Mouse (Mus musculus): ENCODE results near the gene Sirt6. TPM values are rescaled to one million over a fixed set of nuclear protein-coding genes. Genes with fewer than 3 reads are reported as not detected.

The Sirt6 gene
- polyA plus RNA-seq, 1 experiment, result 19.7 TPM

DNA sequence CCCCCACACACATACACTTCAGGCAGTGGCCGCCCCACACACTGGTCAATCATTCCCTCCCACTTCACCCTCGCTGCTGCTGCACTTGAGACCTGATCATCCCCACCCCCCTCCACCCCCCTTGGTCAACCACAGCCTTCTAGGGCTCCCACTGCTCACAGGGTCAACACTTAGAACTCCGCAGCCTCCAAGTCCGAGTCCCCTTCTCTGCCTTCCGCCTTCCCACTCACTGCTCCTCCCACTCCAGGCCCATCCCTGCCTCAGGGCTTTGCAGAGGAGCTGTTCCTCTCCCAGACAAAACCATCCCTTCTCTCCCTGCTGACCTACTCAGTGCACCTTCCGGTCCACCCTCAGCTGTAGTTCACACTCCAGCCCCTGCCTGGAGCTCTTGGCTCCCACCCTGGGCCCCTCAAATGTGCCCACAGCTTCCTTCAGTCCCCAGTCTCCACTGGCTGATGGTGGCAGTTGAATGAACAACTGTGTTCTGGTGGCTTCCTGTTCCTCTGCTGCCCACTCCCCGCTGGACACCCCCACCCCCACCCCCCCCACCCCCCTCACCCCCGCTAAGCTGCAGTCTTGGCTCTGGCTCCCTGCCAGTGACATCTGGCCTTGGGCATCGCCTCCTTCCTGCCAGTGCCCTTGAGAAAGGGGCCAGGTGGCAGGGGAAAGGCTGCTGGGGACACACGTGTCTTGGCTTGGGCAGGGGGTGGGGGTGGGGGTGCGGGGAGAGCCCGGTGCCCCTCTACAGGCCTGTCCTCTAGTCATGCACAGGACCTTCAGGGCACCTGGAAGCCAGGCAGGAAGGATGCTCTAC is 30.3 kb downstream of the Sirt6 start:
- DNase-seq (ENCODE audit: low read depth, low spot score), result no peak
- WGBS, result 9% methylated on average over 11 of the region's 12 CpGs

DNA sequence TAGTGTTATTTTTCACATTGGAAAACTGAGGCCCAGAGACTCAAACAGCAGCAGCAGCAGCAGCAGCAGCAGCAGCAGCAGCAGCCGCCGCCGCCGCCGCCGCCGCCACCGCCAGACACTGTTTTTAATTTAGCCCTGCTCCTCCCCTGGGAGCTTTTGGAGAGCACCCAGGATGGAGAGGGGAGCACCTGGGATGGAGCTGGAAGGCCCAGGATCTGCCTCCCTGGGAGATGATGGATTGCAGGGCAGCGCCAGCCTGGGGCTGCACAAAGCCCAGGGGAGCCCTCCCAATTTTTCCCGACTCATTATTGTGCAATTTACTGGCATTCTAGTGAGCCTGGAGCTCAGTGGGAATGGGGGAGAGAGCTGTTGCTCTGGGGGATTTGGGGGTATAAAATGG is 31.0 kb downstream of the Sirt6 start:
- no peak for DNase-seq (ENCODE audit: low read depth, low spot score)
- 44% methylated on average over 10 of the region's 10 CpGs for WGBS

DNA sequence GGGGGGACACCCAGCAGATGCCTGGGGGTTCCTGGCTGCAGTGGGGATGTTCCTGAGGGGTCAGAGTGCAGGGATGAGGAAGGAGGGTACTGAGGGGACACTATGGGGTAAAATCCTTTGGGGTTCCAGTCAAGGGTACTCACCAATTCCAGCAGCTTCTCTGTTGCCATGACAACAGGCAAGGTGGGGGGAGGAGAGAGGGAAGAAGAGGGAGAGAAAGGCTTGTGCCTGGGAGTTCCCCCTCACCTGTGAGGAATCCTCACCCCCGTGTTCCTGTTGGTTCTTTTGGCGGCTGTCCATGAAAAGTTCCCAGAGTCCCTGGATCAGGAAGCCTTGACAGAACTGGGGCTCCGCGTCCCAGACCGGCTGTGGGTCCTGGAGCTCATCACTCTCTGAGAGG is 32.0 kb downstream of the Sirt6 start:
- 62% methylated on average over 5 of the region's 5 CpGs for WGBS
- no peak for DNase-seq (ENCODE audit: low read depth, low spot score)

DNA sequence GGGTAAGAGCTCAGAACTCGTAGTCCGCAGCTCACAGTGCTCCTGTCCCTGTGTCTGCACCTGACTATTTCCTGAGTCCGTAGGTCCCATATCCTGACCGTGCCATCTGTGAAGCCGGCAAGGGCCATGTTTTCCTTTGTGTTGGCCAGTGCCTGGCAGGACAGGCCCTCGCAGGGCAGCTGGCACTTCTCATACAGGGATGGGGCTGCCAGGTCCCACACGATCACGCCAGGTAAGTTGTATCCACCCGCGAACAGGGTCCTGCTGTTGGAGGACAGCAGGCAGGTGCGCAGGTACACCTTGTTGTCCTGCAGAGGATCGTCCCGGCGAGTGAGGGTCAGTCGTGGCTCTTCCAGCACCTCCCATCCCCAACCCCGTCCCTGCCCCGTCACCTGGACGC is 33.7 kb downstream of the Sirt6 start:
- WGBS, result 74% methylated on average over 18 of the region's 18 CpGs
- DNase-seq (ENCODE audit: low read depth, low spot score), result no peak

DNA sequence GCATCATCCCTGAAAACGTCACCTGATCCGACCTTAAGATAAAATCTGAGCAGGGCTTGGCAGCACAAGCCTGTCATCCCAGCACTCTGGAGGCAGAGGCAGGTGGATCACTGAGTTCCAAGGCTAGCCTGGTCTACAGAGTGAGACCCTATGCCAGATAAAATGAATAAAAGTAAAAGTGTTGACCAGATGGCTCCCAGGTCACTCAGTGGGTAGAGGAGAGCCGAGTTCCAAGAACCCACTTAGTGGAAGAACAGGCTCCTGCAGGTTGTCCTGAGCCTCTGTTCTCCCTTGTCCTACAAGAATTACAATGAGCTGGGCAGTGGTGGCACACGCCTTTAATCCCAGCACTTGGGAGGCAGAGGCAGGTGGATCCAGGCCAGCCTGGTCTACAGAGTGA is 34.4 kb downstream of the Sirt6 start:
- DNase-seq (ENCODE audit: low read depth, low spot score), result no peak
- whole genome bisulfite sequencing, result 71% methylated on average over 4 of the region's 4 CpGs

DNA sequence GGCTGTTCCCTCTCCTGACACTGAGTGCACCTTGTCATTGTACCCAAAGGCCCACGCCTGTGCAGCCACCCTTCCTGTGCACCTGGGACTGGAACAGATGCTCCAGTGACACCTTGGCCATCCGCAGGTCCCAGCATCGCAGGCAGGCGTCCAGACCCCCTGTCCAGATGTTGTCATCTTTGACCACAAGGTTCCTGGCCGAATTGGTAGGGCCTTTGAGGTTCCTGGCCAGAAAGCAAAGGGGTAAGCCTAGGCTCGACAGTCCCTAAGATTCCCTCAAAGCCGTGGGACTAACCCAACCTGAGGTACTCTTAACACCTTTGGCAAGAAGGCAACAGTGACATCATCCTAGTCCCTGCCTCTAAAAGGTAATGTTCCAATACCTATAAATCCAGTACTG is 35.0 kb downstream of the Sirt6 start:
- no peak for DNase-seq (ENCODE audit: low read depth, low spot score)
- 77% methylated on average over 7 of the region's 7 CpGs for WGBS

DNA sequence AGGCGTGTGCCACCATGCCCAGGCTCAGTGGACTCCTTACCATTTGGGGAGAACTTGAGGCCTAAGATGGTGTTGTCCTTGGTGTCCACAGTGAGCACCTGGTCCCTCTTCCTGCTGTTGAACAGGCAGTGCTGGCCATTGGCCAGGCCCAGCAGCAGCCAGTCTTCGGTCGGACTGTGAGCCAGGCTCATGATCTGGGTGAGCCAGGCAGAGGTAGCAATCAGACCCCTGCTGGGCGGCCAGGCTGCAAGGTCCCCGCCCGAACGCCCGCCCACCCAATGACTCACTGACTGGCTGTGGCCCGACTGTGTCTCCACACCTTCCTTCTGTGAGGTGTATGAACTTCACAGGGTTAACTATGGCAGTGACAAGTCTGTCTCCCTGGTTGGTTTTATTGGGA is 35.8 kb downstream of the Sirt6 start:
- WGBS, result 48% methylated on average over 9 of the region's 9 CpGs
- no peak for DNase-seq (ENCODE audit: low read depth, low spot score)

DNA sequence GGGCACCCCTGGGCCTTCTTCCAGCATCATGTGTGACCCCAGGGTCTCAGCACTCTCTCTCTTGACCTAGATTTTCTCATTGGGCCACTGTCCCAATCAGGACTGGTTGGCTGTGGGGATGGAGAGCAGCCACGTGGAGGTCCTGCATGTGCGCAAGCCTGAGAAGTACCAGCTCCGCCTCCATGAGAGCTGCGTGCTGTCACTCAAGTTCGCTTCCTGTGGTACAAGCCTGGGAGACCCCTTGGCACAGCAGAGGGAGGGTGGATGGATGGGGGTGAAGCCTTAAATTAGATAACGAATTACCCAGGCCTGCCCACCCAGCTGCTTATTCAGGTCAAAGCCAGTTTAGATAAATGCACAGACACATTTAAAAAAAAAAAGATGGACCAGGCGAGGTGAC is 38.9 kb downstream of the Sirt6 start:
- no peak for DNase-seq (ENCODE audit: low read depth, low spot score)
- 87% methylated on average over 7 of the region's 7 CpGs for WGBS

DNA sequence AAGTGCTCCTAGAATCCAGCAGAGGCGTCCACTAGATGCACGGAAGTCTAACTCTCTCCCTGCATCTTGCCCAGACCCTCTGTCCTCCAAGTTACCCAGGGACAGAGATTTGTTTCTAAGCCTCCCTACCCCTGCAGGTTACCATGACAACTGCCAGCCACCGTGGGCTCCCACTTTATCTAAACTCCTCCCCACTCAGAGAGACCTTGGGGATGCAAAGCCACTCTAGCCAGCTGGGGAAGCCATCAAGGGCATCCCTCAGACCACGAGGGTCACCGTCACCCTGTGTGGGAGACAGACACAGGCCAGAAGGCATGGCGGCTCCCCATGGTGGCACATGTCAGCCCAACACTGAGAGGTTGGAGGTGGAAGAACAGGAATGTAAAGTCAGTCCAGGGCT is 44.2 kb downstream of the Sirt6 start:
- 73% methylated on average over 6 of the region's 6 CpGs for WGBS
- DNase-seq (ENCODE audit: low read depth, low spot score), result no peak

DNA sequence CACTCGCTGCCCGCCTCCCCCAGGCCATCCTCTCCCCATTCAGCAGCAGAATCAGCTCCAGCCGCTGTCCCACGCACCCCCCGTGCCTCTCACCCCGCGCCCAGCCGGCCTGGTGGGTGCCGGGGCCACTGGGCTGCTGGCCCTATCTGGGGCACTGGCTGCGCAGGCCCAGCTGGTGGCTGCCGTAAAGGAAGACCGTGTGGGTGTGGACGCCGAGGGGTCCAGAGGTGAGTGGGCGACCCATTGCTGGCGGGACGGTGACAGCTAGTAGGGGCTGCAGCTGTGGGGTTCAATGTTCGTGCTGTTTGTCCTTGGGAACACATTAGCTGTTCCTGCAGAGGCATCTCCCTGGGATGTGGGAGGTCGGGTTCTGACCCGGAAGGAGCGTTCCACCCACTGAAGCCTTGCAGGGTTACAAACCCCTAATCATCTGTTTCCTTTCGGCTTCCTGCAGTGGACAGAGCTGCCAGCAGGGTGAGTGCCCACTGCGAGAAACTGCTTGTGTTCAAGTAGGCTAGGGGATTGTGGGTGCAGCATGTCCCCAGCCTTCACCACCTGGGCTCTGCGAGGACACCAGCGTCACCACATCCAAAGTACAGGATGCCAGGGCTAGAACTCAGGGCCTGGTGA is 47.0 kb downstream of the Sirt6 start:
- WGBS, result 70% methylated on average over 25 of the region's 25 CpGs

DNA sequence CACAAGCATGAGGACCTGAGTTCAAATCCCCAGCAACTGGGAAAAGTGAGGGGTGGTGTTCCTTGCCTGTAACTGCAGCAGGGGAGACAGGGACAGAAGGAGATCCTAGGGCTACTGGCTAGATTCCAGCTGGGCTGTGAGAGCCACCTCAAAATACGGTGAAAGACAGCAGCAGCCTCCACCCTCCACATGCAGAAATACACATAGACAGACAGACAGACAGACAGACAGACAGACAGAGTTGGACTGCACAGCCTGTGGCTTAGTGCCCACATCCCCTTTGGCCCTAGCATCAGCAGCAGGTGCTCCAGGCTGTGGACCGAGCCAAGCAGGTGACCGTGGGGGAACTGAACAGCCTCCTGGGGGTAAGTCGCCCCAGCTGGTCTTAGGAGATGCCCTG is 47.6 kb downstream of the Sirt6 start:
- 64% methylated on average over 4 of the region's 4 CpGs for WGBS
- DNase-seq (ENCODE audit: low read depth, low spot score), result no peak

More for the DNA sequence above, 47.0 kb downstream of the Sirt6 start:
- no peak for DNase-seq (ENCODE audit: low read depth, low spot score)

DNA sequence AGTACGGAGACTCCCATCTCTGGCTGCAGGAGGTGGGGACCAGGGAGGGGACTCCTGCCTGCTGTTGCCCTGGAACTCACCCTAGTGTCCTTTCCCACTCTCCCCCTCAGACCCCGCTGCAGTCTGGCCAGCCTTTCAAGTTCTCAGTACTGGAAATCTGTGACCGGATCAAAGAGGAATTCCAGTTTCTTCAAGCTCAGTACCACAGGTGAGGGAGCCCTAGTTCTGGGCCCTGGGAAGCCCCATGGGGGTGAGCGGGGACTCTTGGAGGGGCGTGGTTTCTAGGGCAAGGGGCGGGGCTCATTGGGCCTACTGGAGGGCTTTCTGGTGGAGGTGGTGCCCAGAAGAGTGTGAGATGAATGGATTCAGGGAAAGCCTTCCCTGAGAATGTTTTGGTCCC is 51.9 kb downstream of the Sirt6 start:
- no peak for DNase-seq (ENCODE audit: low read depth, low spot score)
- WGBS, result 15% methylated on average over 6 of the region's 6 CpGs

DNA sequence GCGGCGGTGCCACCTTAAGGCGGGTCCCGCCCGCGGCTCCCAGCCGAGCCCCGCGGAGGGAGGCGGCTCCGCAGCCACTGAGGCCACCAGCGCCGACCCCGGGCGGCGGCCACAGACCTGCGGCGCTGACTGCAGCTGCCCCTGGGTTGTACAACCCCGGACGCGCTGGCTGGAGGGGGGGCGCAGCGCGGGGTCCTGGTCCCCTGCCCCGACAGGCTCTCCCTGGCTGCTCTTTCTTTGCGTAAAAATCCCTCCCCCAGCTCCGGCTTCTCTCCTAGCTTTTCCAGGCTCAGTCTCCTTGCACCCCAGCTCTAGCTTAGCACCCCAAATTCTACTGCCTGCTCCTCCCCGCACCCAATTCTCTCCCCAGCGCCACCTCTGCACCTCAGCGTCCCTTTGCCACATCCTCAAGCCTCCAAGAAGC is 52.4 kb downstream of the Sirt6 start:
- WGBS, result 2% methylated on average over 29 of the region's 30 CpGs
- DNase-seq (ENCODE audit: low read depth, low spot score), result no peak

DNA sequence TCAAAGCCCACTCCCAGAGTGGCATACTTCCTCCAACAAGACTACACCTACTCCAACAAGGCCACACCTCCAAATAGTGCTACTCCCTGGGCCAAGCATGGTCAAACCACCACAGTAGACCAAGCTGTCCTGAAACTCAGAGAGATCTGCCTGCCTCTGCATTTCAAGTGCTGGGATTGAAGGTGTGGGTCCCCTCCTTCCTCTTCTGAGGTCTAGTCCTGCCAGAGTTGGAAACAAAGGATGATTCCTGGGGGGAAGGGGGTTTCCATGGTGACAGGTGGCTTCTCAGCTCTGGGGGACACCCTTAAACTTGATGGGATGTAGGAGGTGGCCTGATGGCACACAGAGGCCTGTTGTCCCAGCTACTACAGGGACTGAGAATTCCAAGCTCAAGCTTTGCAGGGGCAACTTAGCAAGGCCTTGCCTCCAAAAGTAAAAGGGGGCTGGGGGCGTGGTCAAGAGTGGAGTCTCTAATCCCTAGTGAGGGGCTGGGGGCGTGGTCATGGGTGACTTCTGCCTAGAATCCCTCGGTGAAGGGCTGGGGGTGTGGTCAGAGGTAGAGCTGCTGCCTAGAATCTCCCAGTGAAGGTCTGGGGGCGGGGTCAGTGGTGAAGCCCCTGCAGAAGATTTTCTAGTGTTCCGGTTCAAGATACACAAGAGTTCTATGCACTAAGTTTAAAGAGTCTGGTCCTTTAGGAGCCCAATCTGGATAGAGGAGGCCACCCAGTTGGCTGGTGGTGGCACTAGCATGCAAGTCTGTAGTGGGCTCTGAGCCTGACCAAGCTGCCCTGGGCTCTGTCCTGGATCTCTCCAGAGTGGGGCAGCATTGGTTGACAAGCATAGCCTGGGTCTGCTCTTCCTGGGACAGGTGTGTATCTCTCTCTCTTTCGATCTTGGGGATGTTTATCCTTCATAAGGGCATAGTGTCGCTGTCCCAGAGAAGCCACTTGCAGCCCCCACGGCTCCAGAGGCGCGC is 53.2 kb downstream of the Sirt6 start, which contains the start of gene Tle2:
Tle2 (plus strand) TSS at position 481 of the 976 bp plus-strand sequence.
- DNase-seq (ENCODE audit: low read depth, low spot score), result no peak
- WGBS, result 36% methylated on average over 10 of the region's 10 CpGs

DNA sequence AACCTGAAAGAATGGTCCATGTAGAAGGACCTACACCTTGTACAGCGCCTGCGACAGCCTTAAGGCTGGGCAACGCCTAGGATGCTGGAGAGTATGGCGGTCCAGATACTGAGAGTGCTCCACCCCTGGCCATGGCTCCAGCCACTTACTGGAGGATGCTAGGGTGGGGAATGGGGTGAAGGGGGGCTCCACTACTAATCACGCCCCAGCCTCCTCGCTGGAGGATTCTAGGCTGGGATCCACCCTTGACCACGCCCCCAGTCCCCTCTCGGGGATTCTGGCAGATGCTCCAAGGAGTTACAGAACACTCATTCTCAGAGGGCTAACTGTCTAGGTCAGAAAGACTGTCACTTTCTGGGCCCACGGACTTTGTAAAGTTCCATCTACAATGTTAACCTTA is 54.6 kb downstream of the Sirt6 start:
- no peak for DNase-seq (ENCODE audit: low read depth, low spot score)
- 29% methylated on average over 9 of the region's 9 CpGs for WGBS

DNA sequence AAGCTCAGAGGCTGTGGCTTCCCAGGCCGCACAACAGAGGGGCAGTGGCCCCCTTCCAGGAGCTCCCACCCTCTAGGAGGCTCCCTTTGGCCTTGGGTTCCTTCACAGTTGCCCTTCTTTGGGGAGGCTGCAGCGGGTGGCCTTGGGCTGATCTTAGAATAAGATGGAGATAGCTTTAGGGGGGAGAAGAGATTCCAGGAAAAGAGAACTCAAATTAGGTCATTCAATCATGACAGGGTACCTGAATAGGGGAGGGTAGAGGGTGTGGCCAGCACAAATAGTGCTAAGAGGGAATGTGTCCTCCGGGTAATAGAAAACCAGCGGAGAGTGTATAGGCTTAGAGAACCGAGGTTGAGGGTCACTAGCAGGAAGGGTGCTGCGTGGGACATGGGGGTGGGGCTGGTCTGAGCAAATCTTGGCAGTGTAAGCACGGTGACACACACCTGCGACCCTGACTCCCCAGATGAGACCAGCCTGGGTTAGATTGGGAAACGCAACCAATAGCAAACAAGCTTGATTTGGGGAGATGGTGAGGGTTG is 55.4 kb downstream of the Sirt6 start:
- 12% methylated on average over 9 of the region's 9 CpGs for WGBS

More for the DNA sequence above, 55.4 kb downstream of the Sirt6 start:
- no peak for DNase-seq (ENCODE audit: low read depth, low spot score)
